Mouse (Mus musculus) hindbrain, embryonic 11.5 days (tissue): ENCODE results near the gene Pes1. TPM values are rescaled to one million over a fixed set of nuclear protein-coding genes. Genes with fewer than 3 reads are reported as not detected.

Experiments used
- polyA plus RNA-seq: library from polyadenylated mRNA; unstranded; fragments of >200 nt; fragmentation: Nextera tagmentation; extraction: Ambion mirVana; gene quantifications from 2 replicates; pipeline ENCODE4 v1.2.1, GENCODE M21; 2014

The Pes1 gene
- polyA plus RNA-seq, 1 experiment from 2014 or later: 65.7 TPM

Other genes starting within 250 kb of the Pes1 start
- gene Osbp2, start 100.1 kb upstream of the Pes1 start, polyA plus RNA-seq: 1.5 and 1.8 TPM in 2 replicates
- gene 4921536K21Rik, start 68.9 kb upstream of the Pes1 start, polyA plus RNA-seq: 0.27 and 1.2 TPM in 2 replicates
- 21.6 and 28.0 TPM in 2 replicates for gene Dusp18, start 68.7 kb upstream of the Pes1 start, polyA plus RNA-seq
- gene Slc35e4, start 49.3 kb upstream of the Pes1 start, polyA plus RNA-seq: 4.0 and 4.4 TPM in 2 replicates
- 32.8 and 38.8 TPM in 2 replicates for gene Tcn2, start 31.8 kb upstream of the Pes1 start, polyA plus RNA-seq
- gene 4930556J24Rik, start 12.8 kb downstream of the Pes1 start, polyA plus RNA-seq: 0.17 and 0.19 TPM in 2 replicates
- gene Gal3st1, start 19.7 kb downstream of the Pes1 start, polyA plus RNA-seq: 1.4 and 1.5 TPM in 2 replicates
- not detected in 2 replicates for gene Sec14l4, start 67.5 kb downstream of the Pes1 start, polyA plus RNA-seq
- not detected in 2 replicates for gene Sec14l3, start 100.9 kb downstream of the Pes1 start, polyA plus RNA-seq
- gene Mtfp1, start 131.5 kb downstream of the Pes1 start, polyA plus RNA-seq: 5.7 and 6.2 TPM in 2 replicates
- 1.7 and 2.1 TPM in 2 replicates for gene Sec14l2, start 159.4 kb downstream of the Pes1 start, polyA plus RNA-seq
- 24.8 and 31.8 TPM in 2 replicates for gene Rnf215, start 171.2 kb downstream of the Pes1 start, polyA plus RNA-seq
- 2.7 and 3.5 TPM in 2 replicates for gene Ccdc157, start 196.3 kb downstream of the Pes1 start, polyA plus RNA-seq
- 80.7 and 81.1 TPM in 2 replicates for gene Sf3a1, start 196.4 kb downstream of the Pes1 start, polyA plus RNA-seq
- 13.8 and 17.6 TPM in 2 replicates for gene Tbc1d10a, start 222.8 kb downstream of the Pes1 start, polyA plus RNA-seq